Mouse (Mus musculus): Measurements from ENCODE around the gene Arid1b.

- TF ChIP-seq CTCF (IDR thresholded peaks at IDR 0.05; ENCODE audit: borderline replicate concordance, extremely low read depth, insufficient read depth, insufficient read length) = no peak
- no peak for TF ChIP-seq POLR2A (IDR thresholded peaks at IDR 0.05; ENCODE audit: borderline replicate concordance, extremely low read depth, insufficient read depth, insufficient read length, poor library complexity, severe bottlenecking)
Measured at GRCm38 (mm10) chr17:5322594-5322993, 328.5 kb downstream of the Arid1b start.
